Mouse (Mus musculus): Measurements from ENCODE around the gene Btf3.

The Btf3 gene

GRCm38 (mm10) chr13:98336205-98336604, 19.4 kb upstream of the Btf3 start:
- no peak for DNase-seq (ENCODE audit: low spot score)

GRCm38 (mm10) chr13:98332106-98332505, 15.3 kb upstream of the Btf3 start:
- peak; percentile 47 for DNase-seq (ENCODE audit: low spot score)

GRCm38 (mm10) chr13:98325034-98325433, 8.2 kb upstream of the Btf3 start:
- no peak for DNase-seq (ENCODE audit: low spot score)

GRCm38 (mm10) chr13:98317911-98318310, 1.1 kb upstream of the Btf3 start:
- DNase-seq (ENCODE audit: low spot score), result no peak

GRCm38 (mm10) chr13:98317246-98317677, 456 bp upstream of the Btf3 start:
- peak; percentile 19 for DNase-seq (ENCODE audit: low spot score)

- DNase-seq (ENCODE audit: low spot score), result no peak
Observed at GRCm38 (mm10) chr13:98316140-98316479, 696 bp downstream of the Btf3 start.

- no peak for DNase-seq (ENCODE audit: low spot score)
Observed at GRCm38 (mm10) chr13:98315124-98315523, 1.7 kb downstream of the Btf3 start.

GRCm38 (mm10) chr13:98313631-98314030, 3.2 kb downstream of the Btf3 start:
- no peak for DNase-seq (ENCODE audit: low spot score)

GRCm38 (mm10) chr13:98311597-98311996, 5.2 kb downstream of the Btf3 start:
- DNase-seq (ENCODE audit: low spot score), result no peak

GRCm38 (mm10) chr13:98308724-98309123, 8.1 kb downstream of the Btf3 start:
- no peak for DNase-seq (ENCODE audit: low spot score)

GRCm38 (mm10) chr13:98308004-98308403, 8.8 kb downstream of the Btf3 start:
- DNase-seq (ENCODE audit: low spot score), result no peak

- no peak for DNase-seq (ENCODE audit: low spot score)
Observed at GRCm38 (mm10) chr13:98306852-98307475, 9.8 kb downstream of the Btf3 start.

GRCm38 (mm10) chr13:98306393-98306792, 10.4 kb downstream of the Btf3 start:
- DNase-seq (ENCODE audit: low spot score), result no peak

GRCm38 (mm10) chr13:98305257-98305656, 11.5 kb downstream of the Btf3 start:
- DNase-seq (ENCODE audit: low spot score), result no peak

GRCm38 (mm10) chr13:98298833-98299758, 17.7 kb downstream of the Btf3 start:
- DNase-seq (ENCODE audit: low spot score), result peak; percentile 63

- no peak for DNase-seq (ENCODE audit: low spot score)
Observed at GRCm38 (mm10) chr13:98297883-98298482, 18.8 kb downstream of the Btf3 start.

- DNase-seq (ENCODE audit: low spot score), result no peak
Observed at GRCm38 (mm10) chr13:98296072-98296471, 20.7 kb downstream of the Btf3 start.

- DNase-seq (ENCODE audit: low spot score), result no peak
Observed at GRCm38 (mm10) chr13:98291712-98292111, 25.1 kb downstream of the Btf3 start.

GRCm38 (mm10) chr13:98290719-98291118, 26.1 kb downstream of the Btf3 start:
- DNase-seq (ENCODE audit: low spot score), result no peak

GRCm38 (mm10) chr13:98280990-98281650, 35.7 kb downstream of the Btf3 start:
- no peak for DNase-seq (ENCODE audit: low spot score)

- no peak for DNase-seq (ENCODE audit: low spot score)
Observed at GRCm38 (mm10) chr13:98279686-98280085, 37.1 kb downstream of the Btf3 start, which contains the start of gene Gm21976. Gene Gm21976 (plus strand): TSS chr13:98279887.

- DNase-seq (ENCODE audit: low spot score), result no peak
Observed at GRCm38 (mm10) chr13:98277501-98277900, 39.3 kb downstream of the Btf3 start.
